Mouse (Mus musculus): ENCODE measurements at regions not wholly inside any gene's neighbourhood (a gene's known extent, or its start where the extent isn't known, plus 50 kb on each side); places are given as distances from the start of the nearest gene placed in this dataset.

- TF ChIP-seq CTCF (IDR thresholded peaks at IDR 0.05; ENCODE audit: low read depth), result no peak
- TF ChIP-seq EP300 (IDR thresholded peaks at IDR 0.05; ENCODE audit: low read depth), result no peak
- no peak for DNase-seq (ENCODE audit: low read depth in 3 of 3, low spot score in 3 of 3)
- WGBS (ENCODE audit: insufficient replicate concordance), result 56% methylated on average over 2 of the region's 2 CpGs
- H3K36me3 ChIP-seq (replicated peaks; ENCODE audit: control insufficient read depth, insufficient read depth, low read depth), result no peaks in the 10 kb centered on the region
- H3K27me3 ChIP-seq (ENCODE audit: control insufficient read depth, insufficient read depth, low read length), result no peaks in the 10 kb centered on the region
- no peak overlapping the region for H3K4me3 ChIP-seq (ENCODE audit: insufficient read depth in 1 of 2, low read depth in 2 of 2, low read length in 2 of 2)
- no peak overlapping the region for H3K4me2 ChIP-seq (ENCODE audit: low read depth)
- no peaks in the 10 kb centered on the region for H3K9me3 ChIP-seq (ENCODE audit: control insufficient read depth, low read length)
- no peak for ATAC-seq (ENCODE audit: insufficient read depth)
- no peak overlapping the region for H3K9ac ChIP-seq (replicated peaks)
- H3K27ac ChIP-seq, result no peak overlapping the region
- H3K4me1 ChIP-seq (replicated peaks; ENCODE audit: control insufficient read depth in 2 of 2, insufficient read depth in 2 of 2, low read length in 1 of 2), result no peaks in the 10 kb centered on the region
Measured at GRCm38 (mm10) chr4:153675431-153675830, 192.8 kb upstream of the Ajap1 start.

DNA sequence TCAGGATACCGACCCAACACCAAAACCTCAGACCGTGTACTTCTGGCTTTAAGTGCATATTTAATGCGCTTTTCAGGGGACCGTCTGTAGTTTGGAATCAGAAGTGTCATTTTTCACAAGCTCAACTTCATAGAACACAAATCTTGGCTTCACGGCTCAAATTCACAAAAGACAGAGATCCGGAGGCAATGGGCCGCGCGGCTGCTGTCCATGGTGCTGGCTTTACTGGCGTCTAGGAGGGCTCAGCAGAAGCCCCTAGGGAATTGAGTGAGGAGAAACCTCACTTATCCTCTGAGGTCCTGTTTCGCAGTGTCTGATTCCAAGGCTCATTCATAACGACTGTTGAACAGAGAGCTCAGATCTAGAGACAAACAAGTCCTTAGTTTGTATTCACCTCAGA is 196.5 kb upstream of the Ajap1 start:
- 29% methylated on average over 12 of the region's 12 CpGs for WGBS (ENCODE audit: insufficient replicate concordance)
- H3K27me3 ChIP-seq (ENCODE audit: control insufficient read depth, insufficient read depth, low read length), result no peaks in the 10 kb centered on the region
- DNase-seq (ENCODE audit: low read depth in 3 of 3, low spot score in 3 of 3), result no peak
- no peak for ATAC-seq (ENCODE audit: insufficient read depth)
- no peak overlapping the region for H3K27ac ChIP-seq
- H3K4me1 ChIP-seq (replicated peaks; ENCODE audit: control insufficient read depth in 2 of 2, insufficient read depth in 2 of 2, low read length in 1 of 2), result no peaks in the 10 kb centered on the region
- H3K4me2 ChIP-seq (ENCODE audit: low read depth), result no peak overlapping the region
- H3K9me3 ChIP-seq (ENCODE audit: control insufficient read depth, low read length), result no peaks in the 10 kb centered on the region
- no peaks in the 10 kb centered on the region for H3K36me3 ChIP-seq (replicated peaks; ENCODE audit: control insufficient read depth, insufficient read depth, low read depth)
- no peak overlapping the region for H3K9ac ChIP-seq (replicated peaks)
- no peak overlapping the region for H3K4me3 ChIP-seq (ENCODE audit: insufficient read depth in 1 of 2, low read depth in 2 of 2, low read length in 2 of 2)
- TF ChIP-seq CTCF (IDR thresholded peaks at IDR 0.05; ENCODE audit: low read depth) (no peak), EP300 (IDR thresholded peaks at IDR 0.05; ENCODE audit: low read depth) (no peak)

- no peak overlapping the region for H3K4me3 ChIP-seq (ENCODE audit: insufficient read depth in 1 of 2, low read depth in 2 of 2, low read length in 2 of 2)
- ATAC-seq (ENCODE audit: insufficient read depth), result no peak
- no peak for DNase-seq (ENCODE audit: low read depth in 3 of 3, low spot score in 3 of 3)
- TF ChIP-seq EP300 (IDR thresholded peaks at IDR 0.05; ENCODE audit: low read depth) (no peak), CTCF (IDR thresholded peaks at IDR 0.05; ENCODE audit: low read depth) (no peak)
- H3K36me3 ChIP-seq (replicated peaks; ENCODE audit: control insufficient read depth, insufficient read depth, low read depth), result no peaks in the 10 kb centered on the region
- H3K27ac ChIP-seq, result no peak overlapping the region
- no peak overlapping the region for H3K4me2 ChIP-seq (ENCODE audit: low read depth)
- no peak overlapping the region for H3K9ac ChIP-seq (replicated peaks)
- no peaks in the 10 kb centered on the region for H3K4me1 ChIP-seq (replicated peaks; ENCODE audit: control insufficient read depth in 2 of 2, insufficient read depth in 2 of 2, low read length in 1 of 2)
- 66% methylated on average over 8 of the region's 8 CpGs for WGBS (ENCODE audit: insufficient replicate concordance)
- H3K27me3 ChIP-seq (ENCODE audit: control insufficient read depth, insufficient read depth, low read length), result no peaks in the 10 kb centered on the region
- no peaks in the 10 kb centered on the region for H3K9me3 ChIP-seq (ENCODE audit: control insufficient read depth, low read length)
Measured at GRCm38 (mm10) chr4:153688441-153688840, 205.8 kb upstream of the Ajap1 start.

DNA sequence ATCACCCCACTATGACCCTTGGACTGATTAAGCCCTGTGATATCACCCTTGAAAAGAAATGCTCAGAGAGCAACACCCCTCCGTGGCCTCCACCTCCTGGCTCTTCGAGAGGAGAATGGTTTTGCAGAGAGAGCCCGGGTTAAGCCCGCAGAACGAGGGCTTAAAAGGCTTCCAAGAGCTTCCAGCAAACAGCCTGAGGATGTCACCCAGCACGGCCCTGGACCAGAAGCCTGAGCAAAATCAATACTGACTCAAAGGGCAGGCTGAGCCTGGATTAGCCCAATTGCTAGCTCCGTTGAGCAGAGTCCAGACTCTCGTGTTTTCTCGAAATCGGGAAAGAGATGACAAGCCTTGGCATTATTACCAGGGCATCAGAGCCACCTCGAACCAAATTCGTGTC is 211.3 kb upstream of the Ajap1 start:
- WGBS (ENCODE audit: insufficient replicate concordance), result 55% methylated on average over 12 of the region's 12 CpGs
- no peaks in the 10 kb centered on the region for H3K27me3 ChIP-seq (ENCODE audit: control insufficient read depth, insufficient read depth, low read length)
- no peak overlapping the region for H3K27ac ChIP-seq
- no peaks in the 10 kb centered on the region for H3K4me1 ChIP-seq (replicated peaks; ENCODE audit: control insufficient read depth in 2 of 2, insufficient read depth in 2 of 2, low read length in 1 of 2)
- no peak for TF ChIP-seq EP300 (IDR thresholded peaks at IDR 0.05; ENCODE audit: low read depth)
- no peak for TF ChIP-seq CTCF (IDR thresholded peaks at IDR 0.05; ENCODE audit: low read depth)
- ATAC-seq (ENCODE audit: insufficient read depth) (no peak), DNase-seq (ENCODE audit: low read depth in 3 of 3, low spot score in 3 of 3) (no peak)
- no peak overlapping the region for H3K4me2 ChIP-seq (ENCODE audit: low read depth)
- H3K9ac ChIP-seq (replicated peaks), result no peak overlapping the region
- H3K4me3 ChIP-seq (ENCODE audit: insufficient read depth in 1 of 2, low read depth in 2 of 2, low read length in 2 of 2), result no peak overlapping the region
- H3K9me3 ChIP-seq (ENCODE audit: control insufficient read depth, low read length), result no peaks in the 10 kb centered on the region
- H3K36me3 ChIP-seq (replicated peaks; ENCODE audit: control insufficient read depth, insufficient read depth, low read depth), result no peaks in the 10 kb centered on the region

DNA sequence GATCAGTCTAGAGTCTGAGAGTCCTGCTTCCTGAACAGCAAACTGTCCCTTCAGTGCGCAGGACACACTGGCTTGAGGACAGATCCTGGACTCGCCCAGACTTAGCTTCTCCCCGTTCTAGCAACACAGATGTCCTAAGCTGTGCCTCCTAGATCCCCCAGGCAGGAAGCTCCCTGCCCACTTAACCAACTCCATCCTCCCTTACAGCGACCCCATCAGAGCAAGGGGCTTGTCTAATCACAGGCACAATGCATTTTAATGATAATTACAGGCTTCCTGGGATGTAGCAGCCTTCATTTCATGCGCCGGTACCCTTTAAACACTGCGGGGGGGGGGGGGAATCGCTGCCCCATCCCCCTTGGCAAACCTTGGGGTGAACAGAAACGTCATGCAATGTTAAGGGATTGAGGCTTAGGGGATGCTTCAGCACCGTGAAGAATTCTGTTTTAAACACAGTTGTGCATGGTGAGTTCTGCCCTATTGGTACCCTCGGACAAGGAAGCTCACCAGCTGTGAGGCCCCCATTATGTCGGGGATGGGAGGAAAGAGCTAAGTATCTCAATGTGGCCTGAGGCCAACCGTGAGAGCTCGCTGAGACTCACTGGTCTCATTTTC is 213.9 kb upstream of the Ajap1 start:
- no peaks in the 10 kb centered on the region for H3K9me3 ChIP-seq (ENCODE audit: control insufficient read depth, low read length)
- no peak overlapping the region for H3K9ac ChIP-seq (replicated peaks)
- H3K27me3 ChIP-seq (ENCODE audit: control insufficient read depth, insufficient read depth, low read length), result no peaks in the 10 kb centered on the region
- ATAC-seq (ENCODE audit: insufficient read depth) (no peak), DNase-seq (ENCODE audit: low read depth in 3 of 3, low spot score in 3 of 3) (no peak)
- TF ChIP-seq EP300 (IDR thresholded peaks at IDR 0.05; ENCODE audit: low read depth), result no peak
- no peak for TF ChIP-seq CTCF (IDR thresholded peaks at IDR 0.05; ENCODE audit: low read depth)
- H3K27ac ChIP-seq, result no peak overlapping the region
- no peaks in the 10 kb centered on the region for H3K36me3 ChIP-seq (replicated peaks; ENCODE audit: control insufficient read depth, insufficient read depth, low read depth)
- no peak overlapping the region for H3K4me3 ChIP-seq (ENCODE audit: insufficient read depth in 1 of 2, low read depth in 2 of 2, low read length in 2 of 2)
- H3K4me1 ChIP-seq (replicated peaks; ENCODE audit: control insufficient read depth in 2 of 2, insufficient read depth in 2 of 2, low read length in 1 of 2), result no peaks in the 10 kb centered on the region
- WGBS (ENCODE audit: insufficient replicate concordance), result 42% methylated on average over 14 of the region's 14 CpGs
- no peak overlapping the region for H3K4me2 ChIP-seq (ENCODE audit: low read depth)
